Mouse (Mus musculus) bone marrow macrophage, adult 2 months (primary cell): Measurements from ENCODE around the gene Matn1.

Experiments used
- CTCF ChIP-seq: IDR thresholded peaks from 2 replicates; pipeline ENCODE4 v1.5.1; 2012; ENCODE audit warnings: low read depth, mild to moderate bottlenecking, low read length, moderate library complexity
- POLR2A ChIP-seq: IDR thresholded peaks from 2 replicates; pipeline ENCODE4 v1.6.1; 2012; ENCODE audit warnings: mild to moderate bottlenecking, low read depth, low read length, borderline replicate concordance

GRCm38 (mm10) chr4:130921986-130922385 is 22.2 kb upstream of the Matn1 start:
- TF ChIP-seq CTCF = no peak
- no peak for TF ChIP-seq POLR2A
